Mouse (Mus musculus) gastrocnemius, adult 2 months (tissue): ENCODE results near the gene Duox1. TPM values are rescaled to one million over a fixed set of nuclear protein-coding genes. Genes with fewer than 3 reads are reported as not detected.

ENCODE experiments used
- DNase-seq: peaks from one replicate; pipeline ENCODE4 v3.0.0; 2022
- H3K27ac ChIP-seq: fragments of 200-600 bp; 2 replicates; pipeline ENCODE4 v1.8.1; 2022; ENCODE audit warnings: mild to moderate bottlenecking
- H3K4me3 ChIP-seq: fragments of 200-600 bp; 2 replicates; pipeline ENCODE4 v1.8.1; 2022; ENCODE audit warnings: mild to moderate bottlenecking, moderate library complexity
- CTCF ChIP-seq: fragments of 200-600 bp; IDR thresholded peaks from 2 replicates; pipeline ENCODE4 v1.8.1; 2022; ENCODE audit warnings: antibody characterized with exemption, mild to moderate bottlenecking, moderate library complexity
- intact Hi-C: fragments of 180-260 bp; cut with DNase I; formaldehyde crosslinking; loops from one replicate; pipeline ENCODE4 v1.15.1; 2025
- total RNA-seq, 2 experiments: library from RNA; stranded (reverse); gene quantifications; 2 replicates each; pipeline ENCODE4 v1.2.3; 2021

Duox1 gene
- total RNA-seq, 2 experiments from 2014 or later: 0.43 to 0.73 TPM

- TF ChIP-seq CTCF: peak; percentile 36; the same call in 1 of the 2 replicates
- Histone ChIP-seq H3K27ac (no peak overlapping the region), H3K4me3 (no peak overlapping the region)
- no peak for DNase-seq
- intact Hi-C loops: no loop called here
Measured at GRCm38 (mm10) chr2:122365244-122365866, 49.9 kb downstream of the Duox1 start.

GRCm38 (mm10) chr2:122366039-122366438, 50.6 kb downstream of the Duox1 start:
- no peak overlapping the region for H3K27ac ChIP-seq
- no peak for DNase-seq
- no peak overlapping the region for H3K4me3 ChIP-seq
- no peak for TF ChIP-seq CTCF
- intact Hi-C loops: no loop called here

GRCm38 (mm10) chr2:122366706-122367105, 51.2 kb downstream of the Duox1 start:
- DNase-seq: no peak
- no peak for TF ChIP-seq CTCF
- no peak overlapping the region for H3K4me3 ChIP-seq
- H3K27ac ChIP-seq: no peak overlapping the region
- intact Hi-C loops: no loop called here

GRCm38 (mm10) chr2:122367181-122367580, 51.7 kb downstream of the Duox1 start:
- no peak for DNase-seq
- intact Hi-C loops: no loop called here
- no peak for TF ChIP-seq CTCF
- Histone ChIP-seq H3K4me3 (peak overlapping the region; percentile 91), H3K27ac (no peak overlapping the region)

GRCm38 (mm10) chr2:122367701-122368080, 52.2 kb downstream of the Duox1 start:
- no peak overlapping the region for H3K27ac ChIP-seq
- peak overlapping the region; percentile 91 for H3K4me3 ChIP-seq
- no peak for TF ChIP-seq CTCF
- DNase-seq: no peak
- intact Hi-C loops: no loop called here

GRCm38 (mm10) chr2:122368081-122368971, 52.9 kb downstream of the Duox1 start:
- intact Hi-C loops: no loop called here

GRCm38 (mm10) chr2:122368995-122369739, 53.7 kb downstream of the Duox1 start, which contains the start of gene Shf:
TSS of gene Shf (minus strand) at chr2:122369162.
- H3K27ac ChIP-seq: peak within 1 kb of the TSS; percentile 86
- DNase-seq: peak; percentile 94
- no peak; the same call in 1 of the 2 replicates for TF ChIP-seq CTCF
- H3K4me3 ChIP-seq: peak within 1 kb of the TSS; percentile 91
- intact Hi-C loops: no loop called here

More at GRCm38 (mm10) chr2:122368081-122368971, 52.9 kb downstream of the Duox1 start:
- peak overlapping the region; percentile 86 for H3K27ac ChIP-seq
- TF ChIP-seq CTCF: peak; percentile 14; the same call in 1 of the 2 replicates
- DNase-seq: peak; percentile 65
- peak overlapping the region; percentile 91 for H3K4me3 ChIP-seq

GRCm38 (mm10) chr2:122370101-122370750, 54.8 kb downstream of the Duox1 start:
- Histone ChIP-seq H3K27ac (no peak overlapping the region), H3K4me3 (no peak overlapping the region)
- intact Hi-C loops: loop anchor here (10.0 kb wide), 1 partner anchor 265 kb away; the partner anchor contains the start of gene AA467197
- no peak for TF ChIP-seq CTCF
- DNase-seq: no peak

GRCm38 (mm10) chr2:122372067-122372466, 56.6 kb downstream of the Duox1 start:
- TF ChIP-seq CTCF: no peak
- no peak overlapping the region for H3K27ac ChIP-seq
- H3K4me3 ChIP-seq: no peak overlapping the region
- intact Hi-C loops: loop anchor here (10.0 kb wide), 1 partner anchor 263 kb away; the partner anchor contains the start of gene AA467197
- no peak for DNase-seq

GRCm38 (mm10) chr2:122372541-122372940, 57.1 kb downstream of the Duox1 start:
- no peak for TF ChIP-seq CTCF
- intact Hi-C loops: loop anchor here (10.0 kb wide), 1 partner anchor 262 kb away; the partner anchor contains the start of gene AA467197
- DNase-seq: no peak
- Histone ChIP-seq H3K4me3 (no peak overlapping the region), H3K27ac (no peak overlapping the region)

GRCm38 (mm10) chr2:122374012-122374411, 58.5 kb downstream of the Duox1 start:
- H3K4me3 ChIP-seq: no peak overlapping the region
- no peak for DNase-seq
- H3K27ac ChIP-seq: no peak overlapping the region
- intact Hi-C loops: loop anchor here (10.0 kb wide), 1 partner anchor 261 kb away; the partner anchor contains the start of gene AA467197
- no peak for TF ChIP-seq CTCF
